ENCODE assay signal across 17 mouse cellular contexts in the genomic region with DNA sequence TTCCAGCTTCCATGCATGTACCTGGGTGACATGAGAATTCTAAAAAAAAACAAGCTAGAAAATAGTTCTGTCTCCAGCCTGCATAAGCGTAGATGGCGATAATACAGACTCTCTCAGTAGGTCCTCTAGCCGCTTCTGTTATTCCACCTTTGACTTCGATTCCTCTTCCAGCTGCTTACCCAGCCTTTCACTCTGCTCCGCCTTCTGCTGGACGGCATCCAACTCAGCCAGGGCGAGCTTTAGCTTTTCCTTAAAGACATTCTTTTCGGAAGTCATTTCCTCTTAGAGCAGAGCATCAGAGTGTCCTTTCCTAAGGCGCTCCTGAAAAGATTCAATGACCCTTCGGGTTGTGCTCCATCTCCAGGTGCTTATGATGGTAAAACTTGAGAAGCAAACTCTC. TPM values are rescaled to one million over a fixed set of nuclear protein-coding genes. Genes with fewer than 3 reads are reported as not detected.
DNase-seq lines count a peak whose midpoint lies in the region; ATAC-seq and TF ChIP-seq lines count a peak whose summit lies in the region.
"Had no signal": no experiment of that assay in that cellular context is flagged by ENCODE, and none has a peak within 500 bp of the region (broad histone marks: within the 10 kb centered on the region; RNA-seq: fewer than 3 reads in every experiment).

No protein-coding gene starts in this region.

- TF ChIP-seq CTCF in kidney, postnatal 0 days (IDR thresholded peaks at IDR 0.05; ENCODE audit: low read depth): no peak

- ATAC-seq in forebrain, embryonic 12.5 days (ENCODE audit: low FRiP score): no peak
- no peak for ATAC-seq in forebrain, embryonic 14.5 days
- no peak for ATAC-seq in kidney, postnatal 0 days (replicated peaks; ENCODE audit: low FRiP score, low read depth)
- ATAC-seq in neural tube, embryonic 14.5 days (ENCODE audit: low read depth): no peak

- H3K4me1 ChIP-seq in forebrain, embryonic 12.5 days: peaks cover 27% of the 10 kb centered on the region
- peaks cover 11% of the 10 kb centered on the region for H3K4me1 ChIP-seq in forebrain, embryonic 14.5 days (ENCODE audit: control insufficient read depth, insufficient read depth, low read length)
- H3K4me1 ChIP-seq in kidney, postnatal 0 days (replicated peaks; ENCODE audit: insufficient read depth, low read length): peaks cover 14% of the 10 kb centered on the region
- H3K4me1 ChIP-seq in neural tube, embryonic 14.5 days (ENCODE audit: control insufficient read depth, insufficient read depth, low read length): peaks cover 28% of the 10 kb centered on the region
- peaks cover 29% of the 10 kb centered on the region for H3K4me1 ChIP-seq in embryonic facial prominence, embryonic 10.5 days

- WGBS in forebrain, embryonic 12.5 days: 90% methylated on average over 10 of the region's 10 CpGs
- WGBS in forebrain, embryonic 14.5 days: 73% methylated on average over 10 of the region's 10 CpGs
- WGBS in kidney, postnatal 0 days: 65% methylated on average over 10 of the region's 10 CpGs
- 70% methylated on average over 10 of the region's 10 CpGs for WGBS in neural tube, embryonic 14.5 days
- WGBS in embryonic facial prominence, embryonic 10.5 days: 91% methylated on average over 10 of the region's 10 CpGs

- H3K27ac ChIP-seq in forebrain, embryonic 12.5 days: no peak overlapping the region
- H3K27ac ChIP-seq in forebrain, embryonic 14.5 days (ENCODE audit: low read depth, low read length): no peak overlapping the region
- no peak overlapping the region for H3K27ac ChIP-seq in kidney, postnatal 0 days
- no peak overlapping the region for H3K27ac ChIP-seq in neural tube, embryonic 14.5 days (ENCODE audit: low read depth, low read length)
- H3K27ac ChIP-seq in embryonic facial prominence, embryonic 10.5 days (replicated peaks): no peak overlapping the region
- H3K27ac ChIP-seq: liver, embryonic 14.5 days; midbrain, embryonic 10.5 days had no signal

- no peak for DNase-seq in forebrain, embryonic 14.5 days (ENCODE audit: low spot score)
- peak; percentile 19 for DNase-seq in left cerebral cortex, postnatal 4 days
- DNase-seq in left cerebral cortex, postnatal 25 days (ENCODE audit: low spot score in 2 of 2): no peak
- peak; percentile 33 for DNase-seq in kidney, postnatal 0 days (ENCODE audit: low spot score)
- DNase-seq in embryonic facial prominence, embryonic 10.5 days (ENCODE audit: low spot score): no peak
- DNase-seq in cerebellum, adult 11-12 months: no peak
- DNase-seq: cerebellum, adult 2 months; retina, postnatal 1 day had no signal

- no peak overlapping the region for H3K4me3 ChIP-seq in forebrain, embryonic 12.5 days (replicated peaks)
- H3K4me3 ChIP-seq in forebrain, embryonic 14.5 days (ENCODE audit: low read depth, low read length): no peak overlapping the region
- no peak overlapping the region for H3K4me3 ChIP-seq in kidney, postnatal 0 days (replicated peaks; ENCODE audit: low read depth, low read length)
- H3K4me3 ChIP-seq in neural tube, embryonic 14.5 days (ENCODE audit: low read depth, low read length): no peak overlapping the region
- no peak overlapping the region for H3K4me3 ChIP-seq in embryonic facial prominence, embryonic 10.5 days
- H3K4me3 ChIP-seq: midbrain, embryonic 10.5 days; myocyte had no signal

- H3K36me3 ChIP-seq in forebrain, embryonic 12.5 days (replicated peaks): peaks cover 27% of the 10 kb centered on the region
- peaks cover 15% of the 10 kb centered on the region for H3K36me3 ChIP-seq in forebrain, embryonic 14.5 days (ENCODE audit: control insufficient read depth, insufficient read depth, low read length)
- peaks cover 5% of the 10 kb centered on the region; the same call in 1 of the 2 replicates for H3K36me3 ChIP-seq in kidney, postnatal 0 days (ENCODE audit: insufficient read depth, low read length)
- no peaks in the 10 kb centered on the region for H3K36me3 ChIP-seq in neural tube, embryonic 14.5 days (ENCODE audit: control insufficient read depth, insufficient read depth, low read length)
- H3K36me3 ChIP-seq in embryonic facial prominence, embryonic 10.5 days (replicated peaks): peaks cover 56% of the 10 kb centered on the region

- intact Hi-C loops in left cerebral cortex, postnatal 4 days (cut with DNase I): no loop called here
- intact Hi-C loops in left cerebral cortex, postnatal 25 days (cut with DNase I): no loop called here

- H3K9ac ChIP-seq in forebrain, embryonic 12.5 days: peak overlapping the region; percentile 17; the same call in 1 of the 2 replicates
- H3K9ac ChIP-seq in forebrain, embryonic 14.5 days (ENCODE audit: low read length): no peak overlapping the region
- H3K9ac ChIP-seq in kidney, postnatal 0 days (ENCODE audit: low read depth, low read length): no peak overlapping the region
- H3K9ac ChIP-seq in neural tube, embryonic 14.5 days (replicated peaks; ENCODE audit: low read depth, low read length): no peak overlapping the region
- H3K9ac ChIP-seq: liver, embryonic 14.5 days had no signal

- no peaks in the 10 kb centered on the region for H3K9me3 ChIP-seq in forebrain, embryonic 12.5 days
- H3K9me3 ChIP-seq in forebrain, embryonic 14.5 days (replicated peaks; ENCODE audit: control insufficient read depth, low read length): no peaks in the 10 kb centered on the region
- no peaks in the 10 kb centered on the region for H3K9me3 ChIP-seq in kidney, postnatal 0 days (replicated peaks; ENCODE audit: low read length)
- no peaks in the 10 kb centered on the region for H3K9me3 ChIP-seq in neural tube, embryonic 14.5 days (ENCODE audit: control insufficient read depth, low read length)
- H3K9me3 ChIP-seq in embryonic facial prominence, embryonic 10.5 days: no peaks in the 10 kb centered on the region
- H3K9me3 ChIP-seq: midbrain, embryonic 10.5 days had no signal

- no peak overlapping the region for H3K4me2 ChIP-seq in forebrain, embryonic 12.5 days
- no peak overlapping the region for H3K4me2 ChIP-seq in forebrain, embryonic 14.5 days (ENCODE audit: low read length)
- H3K4me2 ChIP-seq in kidney, postnatal 0 days (ENCODE audit: low read length): no peak overlapping the region
- H3K4me2 ChIP-seq in neural tube, embryonic 14.5 days (ENCODE audit: low read depth, low read length): peak overlapping the region; percentile 2; the same call in 1 of the 2 replicates

- no peaks in the 10 kb centered on the region for H3K27me3 ChIP-seq in forebrain, embryonic 12.5 days
- no peaks in the 10 kb centered on the region for H3K27me3 ChIP-seq in forebrain, embryonic 14.5 days (replicated peaks; ENCODE audit: control insufficient read depth, insufficient read depth, low read length)
- H3K27me3 ChIP-seq in kidney, postnatal 0 days (ENCODE audit: insufficient read depth, low read length): no peaks in the 10 kb centered on the region
- no peaks in the 10 kb centered on the region for H3K27me3 ChIP-seq in neural tube, embryonic 14.5 days (ENCODE audit: control insufficient read depth, insufficient read depth, low read length)
- H3K27me3 ChIP-seq in embryonic facial prominence, embryonic 10.5 days (replicated peaks; ENCODE audit: low read depth, poor library complexity, severe bottlenecking): no peaks in the 10 kb centered on the region

RNA-seq across cellular contexts. Expression of a gene that starts 3.7 kb away (rescaled TPM):
- polyA plus RNA-seq in forebrain, embryonic 12.5 days (2016; fragmentation: Nextera tagmentation; extraction: Ambion mirVana): 10.9 and 11.5 TPM in 2 replicates
- 4.8 and 5.1 TPM in 2 replicates for polyA plus RNA-seq in forebrain, embryonic 14.5 days (2014; fragmentation: Nextera tagmentation; extraction: Ambion mirVana)
- total RNA-seq in left cerebral cortex, postnatal 4 days (2021): 10 to 100 TPM; 11.1 TPM
- total RNA-seq in left cerebral cortex, postnatal 25 days (2021): 1 to 10 TPM; 8.9 to 9.2 TPM
- polyA plus RNA-seq in kidney, postnatal 0 days (2015; fragmentation: Nextera tagmentation; extraction: Ambion mirVana): 5.8 and 6.1 TPM in 2 replicates
- 5.2 and 6.1 TPM in 2 replicates for polyA plus RNA-seq in neural tube, embryonic 14.5 days (2014; fragmentation: Nextera tagmentation; extraction: Ambion mirVana)
- 10.2 and 11.1 TPM in 2 replicates for polyA plus RNA-seq in embryonic facial prominence, embryonic 10.5 days (2016; fragmentation: Nextera tagmentation; extraction: Ambion mirVana)

RNA-seq across cellular contexts. Expression of a gene that starts 39.1 kb away (rescaled TPM):
- 0.93 and 1.2 TPM in 2 replicates for polyA plus RNA-seq in forebrain, embryonic 12.5 days (2016; fragmentation: Nextera tagmentation; extraction: Ambion mirVana)
- polyA plus RNA-seq in forebrain, embryonic 14.5 days (2014; fragmentation: Nextera tagmentation; extraction: Ambion mirVana): 1.5 and 1.6 TPM in 2 replicates
- 10 to 100 TPM; 20.4 to 21.3 TPM for total RNA-seq in left cerebral cortex, postnatal 4 days (2021)
- 10 to 100 TPM; 85.4 to 99.8 TPM for total RNA-seq in left cerebral cortex, postnatal 25 days (2021)
- 3.3 and 4.2 TPM in 2 replicates for polyA plus RNA-seq in kidney, postnatal 0 days (2015; fragmentation: Nextera tagmentation; extraction: Ambion mirVana)
- 2.3 and 2.6 TPM in 2 replicates for polyA plus RNA-seq in neural tube, embryonic 14.5 days (2014; fragmentation: Nextera tagmentation; extraction: Ambion mirVana)
- 0.09 and 0.15 TPM in 2 replicates for polyA plus RNA-seq in embryonic facial prominence, embryonic 10.5 days (2016; fragmentation: Nextera tagmentation; extraction: Ambion mirVana)
- polyA plus RNA-seq: C2C12, myocyte had no signal

RNA-seq across cellular contexts. Expression of a gene that starts 50.9 kb away (rescaled TPM):
- polyA plus RNA-seq in forebrain, embryonic 12.5 days (2016; fragmentation: Nextera tagmentation; extraction: Ambion mirVana): 2.5 and 2.8 TPM in 2 replicates
- 1.3 and 1.5 TPM in 2 replicates for polyA plus RNA-seq in forebrain, embryonic 14.5 days (2014; fragmentation: Nextera tagmentation; extraction: Ambion mirVana)
- 10 to 100 TPM; 23.5 to 27.4 TPM for total RNA-seq in left cerebral cortex, postnatal 4 days (2021)
- total RNA-seq in left cerebral cortex, postnatal 25 days (2021): 100 to 1,000 TPM; 126 to 139 TPM
- polyA plus RNA-seq in kidney, postnatal 0 days (2015; fragmentation: Nextera tagmentation; extraction: Ambion mirVana): 0.03 and 0.06 TPM in 2 replicates
- 1.3 and 2.7 TPM in 2 replicates for polyA plus RNA-seq in neural tube, embryonic 14.5 days (2014; fragmentation: Nextera tagmentation; extraction: Ambion mirVana)
- 0.10 and 0.11 TPM in 2 replicates for polyA plus RNA-seq in embryonic facial prominence, embryonic 10.5 days (2016; fragmentation: Nextera tagmentation; extraction: Ambion mirVana)
- total RNA-seq: MEL had no signal
- polyA plus RNA-seq: heart, embryonic 16.5 days; intestine, embryonic 14.5 days had no signal

Comparison
In these comparisons a context has a peak if more than half of its experiments do, and no peak if none do; other contexts are left out.
1. DNase-seq: peak in left cerebral cortex, postnatal 4 days (single experiment) and kidney, postnatal 0 days (single experiment); none in forebrain, embryonic 14.5 days (single experiment), left cerebral cortex, postnatal 25 days (0 of 2), embryonic facial prominence, embryonic 10.5 days (single experiment) and cerebellum, adult 11-12 months (single experiment).